Mouse (Mus musculus) C3H10T1/2 (cell line): ENCODE results near the gene Zfp451. TPM values are rescaled to one million over a fixed set of nuclear protein-coding genes. Genes with fewer than 3 reads are reported as not detected.

Source experiments
- polyA plus RNA-seq, 2 experiments: library from polyadenylated mRNA; unstranded; fragments of >200 nt; fragmentation: generic; extraction: Trizol; gene quantifications; one replicate each; pipeline ENCODE4 v1.2.1; 2012; ENCODE audit warnings: missing spikeins in 2 of 2

Zfp451 gene
- polyA plus RNA-seq: 1 to 10 TPM; 2.0 to 9.9 TPM

GRCm38 (mm10) chr1:33813868-33814794 is at the start of gene Zfp451:
Gene Zfp451, minus strand, starts transcription at chr1:33814595.

GRCm38 (mm10) chr1:33757491-33758041 is 56.8 kb downstream of the Zfp451 start, which contains the start of gene Bag2:
Gene Bag2, minus strand, starts transcription at chr1:33757795.

GRCm38 (mm10) chr1:33719733-33720225 is 94.6 kb downstream of the Zfp451 start, which contains the start of gene Rab23:
Gene Rab23, plus strand, starts transcription at chr1:33719887.

Other genes starting within 250 kb of the Zfp451 start
- gene Prim2, start 144.8 kb downstream of the Zfp451 start, polyA plus RNA-seq: 10 to 100 TPM in 1 of 2 experiments, 1 to 10 TPM in 1; 6.0 to 15.2 TPM
- 10 to 100 TPM in 1 of 2 experiments, 1 to 10 TPM in 1; 1.8 to 11.2 TPM for gene Rab23, start 94.7 kb downstream of the Zfp451 start, polyA plus RNA-seq
- gene Bag2, start 56.8 kb downstream of the Zfp451 start, polyA plus RNA-seq: 10 to 100 TPM in 1 of 2 experiments, 1 to 10 TPM in 1; 6.2 to 16.7 TPM
- 1 to 10 TPM; 1.3 to 4.3 TPM for gene Bend6, start 93.2 kb upstream of the Zfp451 start, polyA plus RNA-seq
- 10 to 100 TPM in 1 of 2 experiments, 1 to 10 TPM in 1; 1.8 to 14.6 TPM for gene Dst, start 93.6 kb upstream of the Zfp451 start, polyA plus RNA-seq